Mouse (Mus musculus): ENCODE measurements around the gene Tmed3. TPM values are rescaled to one million over a fixed set of nuclear protein-coding genes. Genes with fewer than 3 reads are reported as not detected.

Tmed3 gene
- total RNA-seq, 2 experiments from 2014 or later: 27.1 to 27.2 TPM

Other genes starting within 250 kb of the Tmed3 start
- 1 to 10 TPM; 4.6 to 4.7 TPM for gene Minar1, start 81.9 kb downstream of the Tmed3 start, total RNA-seq (2021)
- 1 to 10 TPM in 1 of 2 experiments, under 1 TPM in 1; 0.82 to 1.4 TPM for gene Ankrd34c, start 33.4 kb upstream of the Tmed3 start, total RNA-seq (2021)
- gene Rasgrf1, start 204.8 kb upstream of the Tmed3 start, total RNA-seq (2021): 100 to 1,000 TPM; 153 to 156 TPM